Mouse (Mus musculus) intestine, postnatal 0 days (tissue): ENCODE data around the gene Hes7. TPM values are rescaled to one million over a fixed set of nuclear protein-coding genes. Genes with fewer than 3 reads are reported as not detected.
A peak's percentile ranks its signal among the peaks of the same experiment; 100 is the strongest.

Source experiments
- ATAC-seq: fragments of 200-750 bp; cut with Nextera tagmentation; 2 replicates; pipeline ENCODE4 v1.8.0; 2017; ENCODE audit warnings: mild to moderate bottlenecking, moderate TSS enrichment, moderate library complexity
- H3K27ac ChIP-seq: fragments of 300-500 bp; sonication (generic); 2 replicates; pipeline ENCODE4 v1.5.1; 2014; ENCODE audit warnings: mild to moderate bottlenecking, low read depth, low read length, moderate library complexity
- H3K27me3 ChIP-seq: fragments of 300-500 bp; sonication (generic); replicated peaks from 2 replicates; pipeline ENCODE4 v1.6.1; 2014; ENCODE audit warnings: low read length, mixed read lengths; ENCODE audit not compliant: control insufficient read depth, insufficient read depth
- H3K36me3 ChIP-seq: fragments of 300-500 bp; sonication (generic); 2 replicates; pipeline ENCODE4 v1.6.1; 2014; ENCODE audit warnings: mild to moderate bottlenecking, moderate library complexity; ENCODE audit not compliant: control insufficient read depth, insufficient read depth
- H3K4me1 ChIP-seq: fragments of 300-500 bp; sonication (generic); replicated peaks from 2 replicates; pipeline ENCODE4 v1.6.1; 2014; ENCODE audit warnings: antibody characterized with exemption, low read length, mixed read lengths; ENCODE audit not compliant: control insufficient read depth, insufficient read depth
- H3K4me2 ChIP-seq: fragments of 300-500 bp; sonication (generic); replicated peaks from 2 replicates; pipeline ENCODE4 v1.6.1; 2014; ENCODE audit warnings: low read depth, mild to moderate bottlenecking, moderate library complexity
- H3K4me3 ChIP-seq: fragments of 300-500 bp; sonication (generic); 2 replicates; pipeline ENCODE4 v1.5.1; 2014; ENCODE audit warnings: low read depth, low read length
- H3K9ac ChIP-seq: fragments of 300-500 bp; sonication (generic); 2 replicates; pipeline ENCODE4 v1.6.1; 2014; ENCODE audit warnings: mild to moderate bottlenecking, low read depth, low read length
- H3K9me3 ChIP-seq: fragments of 300-500 bp; sonication (generic); 2 replicates; pipeline ENCODE4 v1.6.1; 2016; ENCODE audit warnings: mixed run types; ENCODE audit not compliant: control insufficient read depth
- CTCF ChIP-seq: sonication (generic); IDR thresholded peaks from 2 replicates; pipeline ENCODE4 v1.5.1; 2016; ENCODE audit warnings: low read depth, mild to moderate bottlenecking, control low read depth, antibody characterized with exemption, moderate library complexity
- WGBS: fragments of 180-500 bp; shearing (Covaris S2); extraction: QIAGEN DNeasy Blood & Tissue Kit; methylation state at CpG from one replicate; pipeline ENCODE4 v1.1.7; 2014; 5-methylcytosine and 5-hydroxymethylcytosine counted together
- polyA plus RNA-seq: library from polyadenylated mRNA; unstranded; fragments of >200 nt; fragmentation: Nextera tagmentation; extraction: Ambion mirVana; gene quantifications from 2 replicates; pipeline ENCODE4 v1.2.1, GENCODE M21; 2015

The Hes7 gene
- polyA plus RNA-seq, 1 experiment from 2014 or later: 0.37 TPM

DNA sequence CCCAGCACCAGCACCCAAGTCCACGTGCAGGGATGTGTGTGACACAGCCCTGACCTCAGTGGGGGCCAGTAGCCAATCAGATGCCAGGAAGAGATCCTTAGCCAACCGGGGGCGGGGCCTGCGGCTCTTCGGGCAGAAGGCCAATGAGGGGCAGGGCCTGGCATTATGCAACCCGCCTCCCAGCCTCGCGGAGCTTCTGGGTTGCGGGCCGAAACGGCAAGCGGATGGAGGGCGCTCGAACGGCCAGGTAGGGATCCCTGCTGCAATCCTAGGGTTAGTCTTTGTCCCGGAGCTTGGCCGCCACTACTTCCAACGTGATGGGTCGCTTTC lies 21.5 kb upstream of the Hes7 start:
- H3K9ac ChIP-seq: peak overlapping the region; percentile 84
- peak; percentile 35 for ATAC-seq
- peak overlapping the region; percentile 99 for H3K27ac ChIP-seq
- TF ChIP-seq CTCF: no peak
- no peaks in the 10 kb centered on the region for H3K9me3 ChIP-seq
- peak overlapping the region; percentile 56 for H3K4me3 ChIP-seq
- peak overlapping the region; percentile 85 for H3K4me2 ChIP-seq
- peaks cover 11% of the 10 kb centered on the region; the same call in 1 of the 2 replicates for H3K4me1 ChIP-seq
- H3K36me3 ChIP-seq: peaks cover 36% of the 10 kb centered on the region
- no peaks in the 10 kb centered on the region for H3K27me3 ChIP-seq
- WGBS: 1% methylated on average over 19 of the region's 19 CpGs

DNA sequence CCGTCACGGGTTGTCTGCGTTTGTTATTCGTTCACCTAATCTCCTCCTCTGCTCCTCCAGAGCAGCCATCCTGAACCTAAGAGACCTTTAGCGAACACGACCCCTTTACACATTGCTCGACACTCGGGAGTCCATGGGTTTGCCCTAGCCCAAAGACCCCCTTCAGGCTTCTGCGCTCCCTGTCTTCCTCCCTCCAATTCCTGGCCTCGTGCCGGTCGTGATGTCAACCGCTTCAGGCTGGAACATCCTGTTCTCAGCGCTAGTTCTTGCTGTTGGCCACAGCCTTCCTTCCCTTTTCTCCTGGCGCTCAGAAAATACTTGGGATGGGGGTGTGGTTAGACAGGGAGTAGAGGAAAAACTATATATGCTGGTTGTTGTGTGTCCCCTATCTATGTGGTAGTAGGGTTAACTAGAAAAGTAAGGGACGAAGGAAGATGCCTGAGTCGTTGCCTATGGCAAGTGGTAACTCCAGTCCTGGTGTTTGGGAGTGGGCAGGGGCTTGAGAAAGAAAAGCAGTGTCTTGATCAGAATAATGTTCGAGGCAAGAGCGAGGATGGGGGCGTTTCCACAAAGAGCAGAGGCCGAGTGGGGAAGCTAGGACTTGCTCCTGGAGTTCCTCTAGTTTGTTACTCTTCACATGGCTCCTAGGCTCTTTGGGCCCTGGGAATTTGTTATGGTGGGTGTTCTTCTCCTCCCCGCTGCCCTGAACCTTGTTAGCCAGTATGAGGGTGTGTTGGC lies 20.9 kb upstream of the Hes7 start:
- Histone ChIP-seq H3K36me3 (peaks cover 43% of the 10 kb centered on the region), H3K4me1 (peaks cover 9% of the 10 kb centered on the region; the same call in 1 of the 2 replicates), H3K9me3 (no peaks in the 10 kb centered on the region), H3K4me3 (peak overlapping the region; percentile 56), H3K9ac (peak overlapping the region; percentile 84), H3K4me2 (peak overlapping the region; percentile 85), H3K27me3 (no peaks in the 10 kb centered on the region), H3K27ac (peak overlapping the region; percentile 99)
- WGBS: 1% methylated on average over 22 of the region's 22 CpGs
- no peak for TF ChIP-seq CTCF
- no peak for ATAC-seq

DNA sequence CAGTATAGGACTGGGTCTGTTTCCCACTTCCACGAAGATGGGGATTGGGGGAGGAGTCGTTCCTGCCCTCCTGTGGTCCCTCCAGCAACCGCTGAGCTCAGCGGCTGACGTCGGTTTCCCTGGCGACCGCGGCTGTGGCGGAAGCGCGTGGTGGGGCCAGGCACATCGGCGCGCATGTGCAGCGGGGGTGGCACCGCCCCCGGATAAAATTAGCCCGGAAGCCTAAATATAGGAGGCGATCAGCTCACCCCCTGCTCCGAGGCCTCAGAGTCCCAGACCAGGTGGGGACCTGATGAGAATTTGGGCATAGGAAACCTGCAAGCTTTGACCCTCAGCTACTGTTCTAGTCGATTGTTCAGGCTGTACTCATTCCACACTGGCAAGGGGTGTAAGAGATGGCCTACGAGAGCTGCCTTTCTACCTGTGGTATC lies 20.3 kb upstream of the Hes7 start:
- Histone ChIP-seq H3K4me1 (peaks cover 9% of the 10 kb centered on the region; the same call in 1 of the 2 replicates), H3K4me3 (peak overlapping the region; percentile 56), H3K36me3 (peaks cover 48% of the 10 kb centered on the region), H3K27me3 (no peaks in the 10 kb centered on the region), H3K4me2 (peak overlapping the region; percentile 85), H3K27ac (peak overlapping the region; percentile 99), H3K9me3 (no peaks in the 10 kb centered on the region), H3K9ac (peak overlapping the region; percentile 84)
- 2% methylated on average over 23 of the region's 23 CpGs for WGBS
- TF ChIP-seq CTCF: peak; percentile 37
- ATAC-seq: no peak

DNA sequence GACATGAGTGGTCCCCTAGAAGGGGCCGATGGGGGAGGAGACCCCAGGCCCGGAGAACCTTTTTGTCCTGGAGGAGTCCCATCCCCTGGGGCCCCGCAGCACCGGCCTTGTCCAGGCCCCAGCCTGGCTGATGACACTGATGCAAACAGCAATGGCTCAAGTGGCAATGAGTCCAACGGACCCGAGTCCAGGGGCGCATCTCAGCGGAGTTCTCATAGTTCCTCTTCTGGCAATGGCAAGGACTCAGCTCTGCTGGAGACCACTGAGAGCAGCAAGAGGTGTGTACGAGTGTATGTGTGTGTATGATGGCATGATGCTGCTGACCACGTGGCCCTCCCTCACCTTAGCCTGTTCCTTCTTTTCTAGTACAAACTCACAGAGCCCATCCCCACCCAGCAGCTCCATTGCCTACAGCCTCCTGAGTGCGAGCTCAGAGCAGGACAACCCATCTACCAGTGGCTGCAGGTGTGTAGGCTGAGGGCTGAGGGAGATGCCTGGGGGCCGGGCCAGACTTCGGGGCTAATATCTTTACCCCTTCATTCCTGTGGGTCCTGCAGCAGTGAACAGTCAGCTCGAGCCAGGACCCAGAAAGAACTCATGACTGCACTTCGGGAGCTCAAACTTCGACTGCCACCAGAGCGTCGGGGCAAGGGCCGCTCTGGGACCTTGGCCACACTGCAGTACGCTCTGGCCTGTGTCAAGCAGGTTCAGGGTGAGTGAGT lies 19.4 kb upstream of the Hes7 start:
- Histone ChIP-seq H3K4me3 (no peak overlapping the region), H3K4me1 (peaks cover 9% of the 10 kb centered on the region; the same call in 1 of the 2 replicates), H3K27ac (no peak overlapping the region), H3K27me3 (no peaks in the 10 kb centered on the region), H3K9me3 (no peaks in the 10 kb centered on the region), H3K4me2 (peak overlapping the region; percentile 85), H3K9ac (no peak overlapping the region), H3K36me3 (peaks cover 57% of the 10 kb centered on the region)
- no peak for TF ChIP-seq CTCF
- no peak for ATAC-seq
- WGBS: 90% methylated on average over 20 of the region's 20 CpGs

DNA sequence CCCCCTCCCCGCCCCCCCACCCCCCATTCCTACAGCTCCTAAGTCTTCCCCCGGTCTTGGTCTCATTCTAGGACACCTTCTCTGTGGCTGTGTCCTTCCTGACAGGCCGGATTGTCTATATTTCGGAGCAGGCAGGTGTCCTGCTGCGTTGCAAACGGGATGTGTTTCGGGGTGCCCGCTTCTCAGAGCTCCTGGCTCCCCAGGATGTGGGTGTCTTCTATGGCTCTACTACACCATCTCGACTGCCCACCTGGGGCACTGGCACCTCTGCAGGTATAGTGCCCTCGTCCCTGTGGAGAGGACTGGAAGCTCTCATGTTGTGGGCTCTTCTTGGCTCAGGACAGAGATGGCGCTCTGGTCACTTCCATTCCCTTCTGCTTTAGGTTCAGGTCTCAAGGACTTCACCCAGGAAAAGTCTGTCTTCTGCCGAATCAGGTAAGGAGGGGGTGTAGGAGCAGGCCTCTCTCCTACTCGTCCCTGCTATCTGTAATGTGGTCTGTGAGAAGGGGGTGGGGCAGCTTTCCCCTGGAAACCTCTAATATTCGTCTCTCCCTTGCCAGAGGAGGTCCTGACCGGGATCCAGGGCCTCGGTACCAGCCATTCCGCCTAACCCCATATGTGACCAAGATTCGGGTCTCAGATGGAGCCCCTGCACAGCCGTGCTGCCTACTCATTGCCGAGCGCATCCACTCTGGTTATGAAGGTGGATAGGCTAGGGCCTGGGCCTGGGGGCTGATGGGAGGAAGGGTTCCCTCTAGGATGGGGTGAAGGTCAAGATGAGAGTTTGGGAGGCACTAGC lies 18.4 kb upstream of the Hes7 start:
- Histone ChIP-seq H3K9me3 (no peaks in the 10 kb centered on the region), H3K4me1 (peaks cover 9% of the 10 kb centered on the region; the same call in 1 of the 2 replicates), H3K4me2 (no peak overlapping the region), H3K9ac (no peak overlapping the region), H3K27me3 (no peaks in the 10 kb centered on the region), H3K36me3 (peaks cover 67% of the 10 kb centered on the region), H3K27ac (no peak overlapping the region), H3K4me3 (no peak overlapping the region)
- ATAC-seq: no peak
- no peak for TF ChIP-seq CTCF
- WGBS: 89% methylated on average over 21 of the region's 21 CpGs

DNA sequence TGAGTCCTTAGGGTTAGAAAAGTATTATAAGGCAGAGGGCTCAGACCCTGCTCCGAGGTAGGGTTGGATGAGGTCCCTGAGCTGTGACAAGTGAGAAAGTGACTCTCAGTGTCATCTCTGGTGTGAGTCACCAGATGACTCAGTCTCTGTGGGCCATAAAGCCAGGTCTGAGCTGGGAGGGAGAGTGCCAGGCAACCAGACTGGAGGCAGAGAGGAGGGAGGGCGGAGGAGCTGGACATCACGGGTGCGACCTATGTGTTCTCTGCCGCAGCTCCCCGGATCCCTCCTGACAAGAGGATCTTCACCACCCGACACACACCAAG lies 17.8 kb upstream of the Hes7 start:
- Histone ChIP-seq H3K9ac (no peak overlapping the region), H3K4me1 (peaks cover 9% of the 10 kb centered on the region; the same call in 1 of the 2 replicates)
- no peak for ATAC-seq

More for the DNA sequence above, 17.8 kb upstream of the Hes7 start:
- H3K36me3 ChIP-seq: peaks cover 73% of the 10 kb centered on the region
- H3K9me3 ChIP-seq: no peaks in the 10 kb centered on the region
- TF ChIP-seq CTCF: no peak
- 76% methylated on average over 7 of the region's 7 CpGs for WGBS
- no peak overlapping the region for H3K27ac ChIP-seq
- H3K27me3 ChIP-seq: no peaks in the 10 kb centered on the region
- no peak overlapping the region for H3K4me2 ChIP-seq
- H3K4me3 ChIP-seq: no peak overlapping the region
